Mouse (Mus musculus): ENCODE measurements around the gene Tmem107.

Tmem107 gene

DNA sequence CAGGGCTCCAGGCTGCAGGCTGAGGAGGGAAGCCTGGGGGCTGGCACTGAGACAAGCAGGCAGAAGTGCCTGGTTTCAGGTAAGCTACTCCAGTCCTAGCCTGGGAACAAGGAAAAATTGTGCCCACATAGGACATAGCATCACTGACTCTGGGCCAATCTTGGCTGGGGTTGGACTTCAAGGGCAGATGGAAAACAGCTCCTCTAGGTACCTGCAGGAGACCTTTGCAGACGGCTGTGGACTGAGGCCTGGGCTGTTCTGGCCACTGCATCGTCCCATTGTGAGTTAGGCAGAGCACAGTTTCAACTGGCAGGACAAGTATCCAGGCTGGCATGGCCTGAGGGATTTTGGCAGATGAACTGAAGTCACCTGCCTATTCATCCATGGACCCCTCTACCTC is 35.2 kb downstream of the Tmem107 start:
- DNase-seq (ENCODE audit: low read depth, low spot score) = no peak

DNA sequence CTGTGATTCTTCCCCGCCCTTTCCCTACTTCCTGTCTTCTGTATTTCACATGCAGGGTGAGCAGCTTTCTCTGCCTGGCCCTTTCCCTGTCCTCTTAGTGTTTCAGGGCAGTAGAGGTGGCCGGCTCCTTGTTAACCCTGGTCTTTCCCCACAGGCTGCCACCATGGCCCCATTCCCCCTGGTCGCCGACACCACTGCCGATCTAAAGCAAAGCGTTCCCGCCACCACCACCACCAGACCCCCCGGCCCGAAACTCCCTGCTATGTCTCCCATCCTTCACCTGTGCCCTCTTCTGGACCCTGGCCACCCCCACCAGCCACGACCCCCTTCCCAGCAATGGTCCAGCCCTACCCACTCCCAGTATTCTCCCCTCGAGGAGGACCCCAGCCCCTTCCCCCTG is 35.7 kb downstream of the Tmem107 start:
- DNase-seq (ENCODE audit: low read depth, low spot score) = no peak

DNA sequence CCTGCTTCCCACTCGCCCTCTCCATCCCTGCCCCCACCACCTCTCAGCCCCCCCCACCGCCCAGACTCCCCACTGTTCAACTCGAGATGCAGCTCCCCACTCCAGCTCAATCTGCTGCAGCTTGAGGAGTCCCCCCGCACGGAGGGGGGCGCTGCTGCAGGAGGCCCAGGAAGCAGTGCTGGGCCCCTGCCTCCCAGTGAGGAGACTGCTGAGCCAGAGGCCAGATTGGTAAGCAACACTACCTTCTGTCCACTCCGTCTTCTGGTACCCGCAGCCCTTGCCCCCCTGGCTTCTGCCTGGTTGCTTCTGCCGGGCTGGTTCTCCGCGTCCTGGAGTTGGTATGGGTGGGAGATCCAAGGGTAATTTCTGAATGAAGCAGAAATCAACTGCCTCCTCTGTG is 36.2 kb downstream of the Tmem107 start:
- no peak for DNase-seq (ENCODE audit: low read depth, low spot score)

DNA sequence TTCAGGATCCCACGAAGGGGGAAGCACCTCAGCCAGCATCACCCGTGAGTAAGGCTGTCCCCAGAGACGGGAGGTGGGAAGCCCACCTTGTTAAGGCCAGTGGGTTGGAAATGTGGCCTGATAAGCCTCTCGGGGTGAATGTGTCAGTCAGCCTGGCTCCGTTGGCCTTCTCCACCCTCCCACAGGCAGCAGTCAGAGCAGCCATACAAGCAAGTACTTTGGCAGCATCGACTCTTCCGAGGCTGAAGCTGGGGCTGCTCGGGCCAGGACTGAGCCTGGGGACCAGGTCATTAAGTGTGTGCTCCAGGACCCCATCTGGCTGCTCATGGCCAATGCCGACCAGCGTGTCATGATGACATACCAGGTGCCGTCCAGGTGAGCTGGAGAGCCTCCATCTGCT is 37.1 kb downstream of the Tmem107 start:
- DNase-seq (ENCODE audit: low read depth, low spot score) = no peak

DNA sequence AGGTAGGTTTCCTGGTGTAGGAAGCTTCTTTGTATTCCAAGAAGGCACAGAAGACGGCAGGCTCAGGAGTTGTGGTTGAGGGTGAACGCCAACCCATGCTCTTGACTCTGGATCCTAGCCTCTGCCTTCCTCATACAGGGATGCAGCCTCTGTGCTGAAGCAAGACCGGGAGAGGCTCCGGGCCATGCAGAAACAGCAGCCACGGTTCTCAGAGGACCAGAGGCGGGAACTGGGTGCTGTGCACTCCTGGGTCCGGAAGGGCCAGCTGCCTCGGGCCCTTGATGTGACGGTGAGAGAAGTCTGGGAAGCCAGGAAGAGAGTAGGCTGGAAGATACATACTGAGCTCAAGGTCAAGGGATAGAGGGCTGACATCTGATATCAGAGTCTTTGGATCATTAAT is 37.6 kb downstream of the Tmem107 start:
- DNase-seq (ENCODE audit: low read depth, low spot score) = no peak

DNA sequence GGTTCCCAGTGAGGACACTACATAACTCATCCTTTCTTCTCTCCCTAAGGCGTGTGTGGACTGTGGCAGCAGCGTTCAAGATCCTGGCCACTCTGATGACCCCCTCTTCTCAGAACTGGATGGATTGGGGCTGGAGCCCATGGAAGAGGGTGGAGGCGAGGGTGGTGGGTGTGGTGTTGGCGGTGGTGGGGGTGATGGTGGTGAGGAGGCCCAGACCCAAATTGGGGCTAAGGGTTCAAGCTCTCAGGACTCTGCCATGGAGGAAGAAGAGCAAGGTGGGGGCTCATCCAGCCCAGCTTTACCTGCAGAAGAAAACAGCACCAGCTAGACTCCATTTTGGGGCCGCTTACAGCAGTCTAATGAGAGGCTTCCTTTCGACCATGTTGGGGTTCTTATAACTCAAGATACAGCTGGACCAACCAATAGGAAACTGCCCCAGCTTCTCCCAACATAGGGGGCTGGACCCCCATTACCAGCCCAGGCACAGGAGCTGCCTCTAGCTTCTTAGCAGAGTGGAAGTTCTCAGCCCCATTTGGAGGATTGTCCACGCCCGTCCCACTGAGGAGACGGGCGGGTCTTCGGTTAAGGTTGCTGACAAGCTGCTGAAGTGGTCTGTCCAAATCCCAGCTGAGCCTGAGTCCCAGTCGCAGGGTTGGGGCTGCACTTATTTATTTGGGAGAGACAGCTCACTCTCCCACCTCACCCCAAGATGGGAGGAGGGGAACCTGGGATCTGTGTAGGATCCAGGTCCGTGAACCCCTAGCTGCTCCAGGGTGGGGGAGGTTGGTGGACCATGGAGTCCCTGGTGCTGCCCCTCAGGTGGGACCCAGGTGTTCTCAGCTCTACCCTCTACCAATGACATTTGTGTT is 38.7 kb downstream of the Tmem107 start:
- DNase-seq (ENCODE audit: low read depth, low spot score) = no peak

DNA sequence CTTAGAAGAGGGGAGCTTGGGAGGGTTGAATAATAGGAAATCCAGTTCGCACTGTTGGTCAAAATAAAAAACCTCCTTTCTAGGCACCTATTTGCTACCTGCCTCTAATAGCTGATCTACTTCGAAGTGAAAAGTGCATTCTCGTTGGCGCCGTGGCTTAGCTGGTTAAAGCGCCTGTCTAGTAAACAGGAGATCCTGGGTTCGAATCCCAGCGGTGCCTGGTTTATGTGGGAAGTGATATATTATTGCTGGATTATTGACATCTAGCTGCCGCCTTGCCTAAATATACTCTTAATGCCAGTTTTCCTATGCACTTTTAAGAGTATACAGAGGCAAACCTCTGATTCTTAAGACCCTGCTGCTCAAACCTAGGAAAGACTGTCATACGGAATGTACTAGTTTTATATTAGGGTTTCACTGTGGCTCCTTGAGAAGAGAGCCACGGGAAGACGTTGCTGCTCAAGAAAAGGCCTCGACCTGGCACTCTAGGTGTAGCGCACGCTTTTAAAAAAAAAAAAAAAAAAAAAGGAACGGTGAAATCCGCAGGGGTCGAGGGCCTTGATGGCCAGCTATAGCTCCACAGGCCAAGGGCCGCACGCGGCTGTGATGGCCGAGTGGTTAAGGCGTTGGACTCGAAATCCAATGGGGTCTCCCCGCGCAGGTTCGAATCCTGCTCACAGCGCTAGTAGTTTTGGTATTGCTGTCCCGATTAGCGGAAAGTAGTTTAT is 39.9 kb downstream of the Tmem107 start:
- peak; percentile 90 for DNase-seq (ENCODE audit: low read depth, low spot score)

DNA sequence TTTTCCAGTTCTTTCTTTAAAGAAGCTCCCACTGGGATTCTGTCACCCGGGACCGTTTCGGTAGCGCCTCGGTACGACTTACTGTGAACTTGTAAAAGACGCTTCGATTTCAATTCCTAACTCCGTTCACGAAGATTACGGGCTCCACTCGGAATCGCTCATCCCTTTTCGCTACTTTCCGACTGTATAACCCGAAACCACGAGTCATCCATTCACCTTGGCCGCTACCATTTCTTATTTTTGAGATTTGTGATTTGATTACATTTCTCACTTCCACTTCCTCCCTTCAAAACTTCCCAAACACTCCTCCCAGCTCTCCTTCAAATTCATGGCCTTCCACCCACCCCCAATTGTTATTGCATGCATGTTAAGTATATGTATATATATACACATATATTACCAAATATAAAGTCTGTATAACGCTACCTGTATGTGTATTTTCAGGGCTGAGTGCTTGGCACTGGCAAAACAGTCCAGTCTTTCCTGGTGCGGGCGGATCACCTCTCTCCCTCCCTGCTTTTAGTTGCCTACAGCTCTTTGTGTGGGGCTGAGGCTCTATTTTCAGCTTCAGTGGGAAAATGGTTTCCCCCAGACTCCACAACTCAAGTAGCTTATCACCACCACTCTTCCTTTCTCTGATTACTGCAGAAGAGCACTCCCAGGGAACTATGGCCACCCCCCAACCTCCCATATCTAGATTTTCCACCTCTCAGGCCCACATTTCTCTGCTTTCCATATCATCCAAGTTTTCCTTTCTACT is 40.6 kb downstream of the Tmem107 start:
- DNase-seq (ENCODE audit: low read depth, low spot score) = no peak

DNA sequence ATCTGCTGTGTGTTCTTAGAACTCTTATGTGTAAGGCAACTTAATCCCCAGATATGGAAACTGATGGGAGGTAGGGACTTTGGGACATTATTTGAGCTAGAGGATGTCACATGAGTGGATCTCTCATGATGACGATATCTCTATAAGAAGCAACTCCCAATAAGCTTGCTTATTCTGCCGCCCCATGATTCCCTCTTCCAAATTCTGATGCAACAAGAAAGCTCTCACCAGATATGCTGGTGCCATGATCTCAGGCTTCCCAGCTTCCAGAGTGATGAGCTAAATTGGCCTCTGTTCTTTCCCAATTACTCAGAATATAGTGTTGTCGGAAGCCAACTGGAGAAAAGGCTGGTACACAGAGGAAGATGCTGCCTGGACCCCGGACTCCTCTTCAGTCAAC is 41.3 kb downstream of the Tmem107 start:
- DNase-seq (ENCODE audit: low read depth, low spot score) = no peak

DNA sequence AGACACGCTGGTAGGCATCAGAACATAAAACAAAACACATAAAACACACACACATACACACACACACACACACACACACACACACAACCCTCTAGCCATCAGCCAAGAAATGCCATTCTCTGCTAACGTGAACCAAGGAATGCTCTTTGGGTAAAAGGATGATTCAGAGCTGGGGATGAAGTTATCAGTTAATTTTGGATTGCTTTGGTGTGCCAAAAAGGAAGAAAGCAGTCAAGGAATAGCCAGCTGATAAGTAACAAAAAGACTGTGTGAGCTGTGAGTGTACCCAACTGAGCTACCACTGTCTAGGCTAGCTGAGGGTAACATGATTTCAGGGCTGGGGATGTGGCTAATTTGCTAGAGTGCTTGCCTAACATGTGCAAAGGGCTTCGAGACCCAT is 43.4 kb downstream of the Tmem107 start:
- DNase-seq (ENCODE audit: low read depth, low spot score) = no peak

DNA sequence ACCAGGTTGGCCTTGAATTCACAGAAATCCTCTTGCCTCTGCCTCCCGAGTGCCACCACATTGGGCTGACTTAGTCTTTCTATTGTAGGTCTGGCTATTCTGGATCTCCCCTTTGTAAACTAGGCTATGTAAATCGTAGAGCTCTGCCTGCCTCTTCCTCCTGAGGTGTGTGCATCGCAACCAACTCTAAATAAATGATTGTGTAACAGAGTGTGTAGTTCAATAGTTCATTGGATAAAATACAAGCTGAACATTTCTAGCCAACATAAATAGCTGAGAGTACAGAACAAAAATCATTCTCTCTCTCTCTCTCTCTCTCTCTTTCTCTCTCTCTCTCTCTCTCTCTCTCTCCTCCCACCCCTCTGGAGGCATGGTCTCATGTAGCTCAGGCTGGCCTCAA is 44.0 kb downstream of the Tmem107 start:
- DNase-seq (ENCODE audit: low read depth, low spot score) = no peak

DNA sequence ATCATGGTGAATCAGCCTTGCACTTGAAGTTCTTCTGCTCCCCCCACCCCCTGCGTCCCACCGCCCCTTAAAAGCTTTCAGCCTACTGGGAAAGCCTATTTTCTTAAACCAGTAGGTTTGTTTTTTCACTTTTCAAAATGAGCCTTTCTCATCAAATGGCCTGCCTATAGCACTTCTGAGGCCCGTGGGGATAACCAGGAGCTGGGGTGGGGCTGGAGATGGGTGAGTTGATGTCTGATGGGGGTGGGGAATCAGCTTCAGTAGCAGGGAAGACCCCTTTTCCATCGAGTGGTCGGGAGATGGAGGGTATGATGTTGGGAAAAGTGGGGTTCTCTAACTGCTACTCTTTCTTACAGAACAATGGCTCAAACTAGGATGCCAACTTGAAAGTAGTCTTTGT is 46.2 kb downstream of the Tmem107 start:
- no peak for DNase-seq (ENCODE audit: low read depth, low spot score)

DNA sequence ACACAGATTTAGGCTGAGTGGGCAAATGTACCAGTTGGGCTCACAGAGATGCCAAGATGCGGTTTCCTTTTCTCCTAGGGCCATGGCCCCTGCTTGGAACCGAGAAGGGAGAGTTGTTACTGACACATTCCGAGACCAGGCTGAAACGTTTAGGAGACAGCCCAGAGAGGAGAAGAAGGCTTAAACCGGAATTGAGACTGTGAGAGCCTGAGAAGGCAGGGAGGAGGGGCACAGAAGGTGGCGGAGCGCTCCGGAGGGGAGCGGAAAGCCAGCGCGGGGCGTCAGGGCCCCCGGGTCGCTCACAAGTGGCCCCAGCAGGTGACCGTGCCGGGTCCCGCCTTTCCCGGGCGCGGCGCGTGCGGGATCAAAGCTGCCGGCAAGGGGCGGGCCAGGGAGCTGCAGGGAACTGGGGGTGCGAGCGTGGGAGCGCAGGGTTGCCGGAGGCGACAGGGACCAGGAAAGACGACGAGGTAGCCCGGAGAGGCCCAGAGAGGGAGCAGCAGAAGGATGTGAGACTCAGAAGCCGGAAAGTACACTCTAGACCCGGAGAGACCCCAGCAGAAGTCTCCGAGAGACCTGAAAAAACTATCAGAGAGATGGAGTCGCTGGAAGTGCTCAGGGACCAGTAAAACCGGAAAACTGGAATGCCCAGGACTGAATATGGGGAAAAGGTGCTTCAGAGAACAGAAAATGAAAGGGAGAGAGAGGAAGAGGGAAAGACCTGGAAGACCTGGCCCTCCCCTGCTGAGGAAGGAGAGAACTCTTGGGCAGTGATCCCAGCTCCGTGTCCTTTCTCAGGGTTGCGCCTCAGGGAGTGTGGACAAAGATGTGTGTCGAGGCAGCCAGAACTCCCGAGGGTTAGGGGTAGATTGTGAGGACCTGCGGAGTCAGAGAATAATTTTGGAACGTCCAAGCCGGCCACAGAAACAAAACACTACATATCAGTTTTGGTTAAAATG is 47.4 kb downstream of the Tmem107 start:
- peak; percentile 84 for DNase-seq (ENCODE audit: low read depth, low spot score)

DNA sequence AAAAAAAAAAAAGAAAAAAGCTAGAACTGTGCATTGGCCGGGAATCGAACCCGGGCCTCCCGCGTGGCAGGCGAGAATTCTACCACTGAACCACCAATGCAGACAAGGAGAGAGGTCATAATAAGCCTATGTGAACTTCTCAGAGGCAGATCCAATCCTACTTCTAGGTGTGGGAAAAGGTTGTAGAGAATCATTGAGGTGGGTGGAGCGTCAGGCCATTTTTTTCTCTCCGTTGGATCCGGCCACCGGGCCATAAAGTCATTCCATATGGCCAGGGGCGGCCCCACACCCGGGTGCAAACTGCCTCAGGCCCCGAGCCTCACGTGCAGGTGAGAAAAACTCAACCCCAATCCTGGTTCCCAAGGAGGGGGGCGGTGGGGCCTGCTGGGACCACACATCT is 48.2 kb downstream of the Tmem107 start:
- peak; percentile 83 for DNase-seq (ENCODE audit: low read depth, low spot score)

DNA sequence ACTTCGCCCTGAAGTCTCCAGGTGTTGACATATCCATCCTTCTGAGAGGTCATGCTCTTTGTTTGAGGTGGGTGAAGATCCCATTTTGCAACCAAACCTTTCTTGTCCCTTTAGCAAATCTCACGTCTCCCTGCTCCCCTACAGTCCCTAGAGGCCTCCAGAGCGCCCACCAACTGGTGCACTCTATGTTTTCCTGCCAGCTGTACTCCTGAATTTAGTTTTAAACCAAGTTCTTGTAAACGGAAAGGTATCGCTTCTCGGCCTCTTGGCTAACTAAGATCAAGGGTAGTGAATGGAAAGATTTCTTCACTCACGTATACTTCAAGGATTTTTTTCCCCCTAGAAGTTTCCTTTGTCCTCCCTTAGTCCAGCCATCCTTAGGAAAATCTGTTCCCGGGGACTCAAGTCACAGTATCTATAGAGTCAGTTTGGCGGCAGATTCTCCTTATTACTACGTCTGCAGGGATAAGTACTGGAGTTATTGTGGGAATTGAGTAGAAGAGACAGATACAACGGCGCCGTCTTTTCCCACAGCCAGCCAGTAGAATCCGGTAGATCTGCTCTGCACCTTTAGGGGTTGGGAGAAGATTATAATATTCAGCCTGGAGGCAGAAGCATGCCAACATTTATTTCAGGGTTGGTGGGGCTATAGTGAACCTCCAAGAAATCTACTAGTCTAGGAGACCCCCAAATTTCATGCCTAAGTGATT is 49.0 kb downstream of the Tmem107 start:
- DNase-seq (ENCODE audit: low read depth, low spot score) = no peak

DNA sequence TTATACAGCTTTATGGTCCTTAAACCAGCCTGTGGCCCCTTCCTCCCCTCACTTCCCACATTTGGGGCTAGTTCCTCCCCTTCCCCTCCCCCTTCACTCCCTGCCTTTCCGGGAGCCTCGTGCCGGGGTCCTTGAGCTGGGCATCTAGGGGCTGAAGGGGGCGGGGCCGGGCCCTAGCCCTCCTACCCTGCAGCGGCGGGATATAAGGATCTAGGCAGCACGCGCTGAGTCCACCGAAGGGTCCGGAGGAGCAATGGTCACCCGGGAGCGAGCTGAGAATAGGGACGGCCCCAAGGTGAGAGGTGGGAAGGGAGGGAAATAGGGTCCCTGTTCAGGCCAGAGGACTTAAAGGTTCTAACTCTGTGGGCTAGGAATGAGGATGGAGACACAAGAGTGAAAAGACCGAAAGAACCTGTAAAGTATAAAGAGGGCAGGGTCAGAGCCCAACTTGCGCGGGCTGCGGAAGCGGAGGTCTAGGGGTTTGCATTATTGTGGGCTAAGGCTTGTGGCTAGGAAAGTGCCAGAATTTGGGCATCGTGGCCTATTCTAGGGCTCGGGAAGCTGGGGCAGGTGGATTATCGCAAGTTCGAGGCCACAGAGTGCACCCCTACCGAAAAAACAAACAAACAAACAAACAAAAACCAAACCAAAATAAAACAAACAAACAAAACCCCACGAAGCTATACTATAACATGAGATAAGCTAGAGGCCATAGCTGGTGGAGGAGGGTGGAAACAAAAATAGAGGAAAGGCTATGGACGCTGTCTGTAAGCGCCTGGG is 49.8 kb downstream of the Tmem107 start, which contains the start of gene Hes7:
Gene Hes7, plus strand, starts transcription at position 184 of the 780 bp plus-strand sequence.
- DNase-seq (ENCODE audit: low read depth, low spot score) = no peak

DNA sequence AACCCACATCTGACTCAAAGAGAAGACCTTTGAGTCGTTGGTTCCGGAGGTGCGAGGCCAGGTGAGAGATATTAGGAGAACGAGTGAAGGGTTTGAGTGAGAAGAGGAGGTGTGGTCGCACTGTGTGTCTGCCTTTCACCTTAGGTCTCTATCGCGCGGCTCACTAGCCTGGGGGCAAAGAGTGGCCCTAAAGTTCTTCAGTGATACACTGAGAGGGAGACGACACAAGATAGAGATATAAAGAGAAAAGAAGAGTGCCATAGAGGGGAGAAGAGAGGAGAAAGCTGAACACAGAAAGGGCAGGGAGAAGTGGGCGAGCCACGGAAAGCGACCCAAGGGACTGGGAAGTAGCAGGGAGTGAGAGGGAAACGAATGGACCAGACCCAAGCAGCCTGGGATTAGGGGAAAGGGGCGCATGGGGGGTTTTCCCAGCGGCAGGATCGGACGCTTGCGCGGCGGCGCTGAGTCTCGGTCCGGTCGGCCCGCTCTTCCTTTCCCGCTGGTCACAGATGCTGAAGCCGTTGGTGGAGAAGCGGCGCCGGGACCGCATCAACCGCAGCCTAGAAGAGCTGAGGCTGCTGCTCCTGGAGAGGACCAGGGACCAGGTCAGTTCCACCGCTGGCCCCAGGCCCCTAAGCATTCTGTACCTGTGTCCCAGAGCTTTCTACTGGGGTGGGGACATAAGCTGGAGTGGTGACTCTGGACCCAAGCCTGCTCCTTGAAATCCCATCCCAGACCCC is 50.6 kb downstream of the Tmem107 start:
- DNase-seq (ENCODE audit: low read depth, low spot score) = no peak

DNA sequence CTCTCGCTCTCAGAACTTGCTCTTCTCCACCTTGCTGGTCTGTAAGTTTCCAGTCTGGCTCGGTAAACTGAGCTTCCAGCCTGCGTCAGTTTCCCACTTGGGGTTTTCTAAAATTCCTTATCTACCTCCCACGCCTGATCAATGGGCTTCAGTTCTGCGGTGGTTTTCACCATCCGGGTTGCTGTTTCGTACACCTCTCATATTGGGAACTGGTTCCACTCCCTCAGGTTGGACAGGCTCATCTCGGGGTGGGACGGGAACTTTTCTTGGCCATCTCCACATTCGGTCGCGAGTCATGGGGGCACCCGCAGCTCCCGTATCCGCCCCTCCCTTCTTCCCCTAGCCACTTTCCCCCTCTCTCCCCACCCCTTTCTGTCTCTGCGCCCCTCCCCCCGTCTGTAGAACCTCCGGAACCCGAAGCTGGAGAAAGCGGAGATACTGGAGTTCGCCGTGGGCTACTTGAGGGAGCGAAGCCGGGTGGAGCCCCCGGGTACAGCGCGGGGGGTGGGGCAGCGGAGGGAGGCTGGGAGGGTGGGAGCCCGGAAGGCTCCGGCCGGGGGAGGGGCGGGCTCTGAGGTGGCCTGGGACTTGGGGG is 51.2 kb downstream of the Tmem107 start:
- DNase-seq (ENCODE audit: low read depth, low spot score) = no peak
